Mouse (Mus musculus): Measurements from ENCODE around the gene Tvp23b. TPM values are rescaled to one million over a fixed set of nuclear protein-coding genes. Genes with fewer than 3 reads are reported as not detected.

The Tvp23b gene
- polyA plus RNA-seq, 1 experiment from 2014 or later: 58.7 TPM

GRCm38 (mm10) chr11:62929799-62930198 lies 50.5 kb downstream of the Tvp23b start:
- Histone ChIP-seq H3K36me3 (replicated peaks) (no peaks in the 10 kb centered on the region), H3K9me3 (no peaks in the 10 kb centered on the region), H3K27ac (no peak overlapping the region), H3K4me3 (no peak overlapping the region), H3K9ac (no peak overlapping the region), H3K27me3 (replicated peaks) (no peaks in the 10 kb centered on the region), H3K4me1 (no peaks in the 10 kb centered on the region), H3K4me2 (no peak overlapping the region)
- WGBS: 80% methylated on average over 3 of the region's 3 CpGs
- ATAC-seq (replicated peaks): no peak

- H3K4me3 ChIP-seq: no peak overlapping the region
- no peaks in the 10 kb centered on the region for H3K36me3 ChIP-seq (replicated peaks)
- H3K4me1 ChIP-seq: no peaks in the 10 kb centered on the region
- ATAC-seq (replicated peaks): no peak
- no peak overlapping the region for H3K4me2 ChIP-seq
- no peak overlapping the region for H3K9ac ChIP-seq
- no peaks in the 10 kb centered on the region for H3K9me3 ChIP-seq
- 87% methylated on average over 4 of the region's 4 CpGs for WGBS
- no peak overlapping the region for H3K27ac ChIP-seq
- no peaks in the 10 kb centered on the region for H3K27me3 ChIP-seq (replicated peaks)
Observed at GRCm38 (mm10) chr11:62930574-62930973, 51.3 kb downstream of the Tvp23b start.

- H3K27me3 ChIP-seq (replicated peaks): no peaks in the 10 kb centered on the region
- no peaks in the 10 kb centered on the region for H3K4me1 ChIP-seq
- H3K36me3 ChIP-seq (replicated peaks): no peaks in the 10 kb centered on the region
- WGBS: 85% methylated on average over 5 of the region's 5 CpGs
- no peak overlapping the region for H3K27ac ChIP-seq
- H3K4me2 ChIP-seq: no peak overlapping the region
- ATAC-seq (replicated peaks): no peak
- H3K4me3 ChIP-seq: no peak overlapping the region
- H3K9me3 ChIP-seq: no peaks in the 10 kb centered on the region
- H3K9ac ChIP-seq: no peak overlapping the region
Observed at GRCm38 (mm10) chr11:62931141-62931540, 51.9 kb downstream of the Tvp23b start.

GRCm38 (mm10) chr11:62933099-62933498 lies 53.8 kb downstream of the Tvp23b start:
- H3K9me3 ChIP-seq: no peaks in the 10 kb centered on the region
- H3K9ac ChIP-seq: no peak overlapping the region
- no peak overlapping the region for H3K4me2 ChIP-seq
- no peaks in the 10 kb centered on the region for H3K4me1 ChIP-seq
- no peak overlapping the region for H3K27ac ChIP-seq
- no peak for ATAC-seq (replicated peaks)
- 93% methylated on average over 9 of the region's 9 CpGs for WGBS
- no peaks in the 10 kb centered on the region for H3K36me3 ChIP-seq (replicated peaks)
- no peak overlapping the region for H3K4me3 ChIP-seq
- H3K27me3 ChIP-seq (replicated peaks): no peaks in the 10 kb centered on the region

GRCm38 (mm10) chr11:62934795-62935514 lies 55.7 kb downstream of the Tvp23b start:
- 90% methylated on average over 11 of the region's 11 CpGs for WGBS
- ATAC-seq (replicated peaks): no peak
- no peak overlapping the region for H3K27ac ChIP-seq

GRCm38 (mm10) chr11:62937986-62938385 lies 58.7 kb downstream of the Tvp23b start:
- H3K9me3 ChIP-seq: no peaks in the 10 kb centered on the region
- no peak overlapping the region for H3K4me2 ChIP-seq
- no peaks in the 10 kb centered on the region for H3K27me3 ChIP-seq (replicated peaks)
- no peak for ATAC-seq (replicated peaks)
- H3K36me3 ChIP-seq (replicated peaks): no peaks in the 10 kb centered on the region
- 88% methylated on average over 6 of the region's 6 CpGs for WGBS
- no peak overlapping the region for H3K27ac ChIP-seq
- no peaks in the 10 kb centered on the region for H3K4me1 ChIP-seq
- H3K4me3 ChIP-seq: no peak overlapping the region
- no peak overlapping the region for H3K9ac ChIP-seq

More at GRCm38 (mm10) chr11:62934795-62935514, 55.7 kb downstream of the Tvp23b start:
- Histone ChIP-seq H3K27me3 (replicated peaks) (no peaks in the 10 kb centered on the region), H3K4me3 (no peak overlapping the region), H3K4me2 (no peak overlapping the region), H3K36me3 (replicated peaks) (no peaks in the 10 kb centered on the region), H3K9me3 (no peaks in the 10 kb centered on the region), H3K4me1 (no peaks in the 10 kb centered on the region), H3K9ac (no peak overlapping the region)

- no peak overlapping the region for H3K4me3 ChIP-seq
- H3K4me2 ChIP-seq: no peak overlapping the region
- no peak overlapping the region for H3K27ac ChIP-seq
- no peaks in the 10 kb centered on the region for H3K36me3 ChIP-seq (replicated peaks)
- no peak overlapping the region for H3K9ac ChIP-seq
- no peak for ATAC-seq (replicated peaks)
- H3K4me1 ChIP-seq: no peaks in the 10 kb centered on the region
- H3K27me3 ChIP-seq (replicated peaks): no peaks in the 10 kb centered on the region
- 68% methylated on average over 5 of the region's 5 CpGs for WGBS
- H3K9me3 ChIP-seq: no peaks in the 10 kb centered on the region
Observed at GRCm38 (mm10) chr11:62938921-62939320, 59.7 kb downstream of the Tvp23b start.

- Histone ChIP-seq H3K27me3 (replicated peaks) (no peaks in the 10 kb centered on the region), H3K36me3 (replicated peaks) (no peaks in the 10 kb centered on the region), H3K9ac (no peak overlapping the region), H3K4me3 (no peak overlapping the region), H3K9me3 (no peaks in the 10 kb centered on the region), H3K4me2 (no peak overlapping the region), H3K27ac (no peak overlapping the region), H3K4me1 (no peaks in the 10 kb centered on the region)
- WGBS: 95% methylated on average over 3 of the region's 3 CpGs
- ATAC-seq (replicated peaks): no peak
Observed at GRCm38 (mm10) chr11:62940176-62940575, 60.9 kb downstream of the Tvp23b start.

GRCm38 (mm10) chr11:62943538-62943937 lies 64.3 kb downstream of the Tvp23b start:
- Histone ChIP-seq H3K9me3 (no peaks in the 10 kb centered on the region), H3K4me1 (no peaks in the 10 kb centered on the region), H3K4me3 (no peak overlapping the region), H3K9ac (no peak overlapping the region), H3K27ac (no peak overlapping the region), H3K27me3 (replicated peaks) (no peaks in the 10 kb centered on the region), H3K4me2 (no peak overlapping the region), H3K36me3 (replicated peaks) (no peaks in the 10 kb centered on the region)
- 79% methylated on average over 6 of the region's 6 CpGs for WGBS
- ATAC-seq (replicated peaks): no peak

GRCm38 (mm10) chr11:62945514-62945913 lies 66.3 kb downstream of the Tvp23b start:
- no peak overlapping the region for H3K4me2 ChIP-seq
- 71% methylated on average over 4 of the region's 4 CpGs for WGBS

GRCm38 (mm10) chr11:62949548-62949947 lies 70.3 kb downstream of the Tvp23b start:
- Histone ChIP-seq H3K27me3 (replicated peaks) (no peaks in the 10 kb centered on the region), H3K9me3 (no peaks in the 10 kb centered on the region), H3K4me3 (no peak overlapping the region), H3K36me3 (replicated peaks) (no peaks in the 10 kb centered on the region), H3K4me2 (no peak overlapping the region), H3K27ac (no peak overlapping the region), H3K4me1 (no peaks in the 10 kb centered on the region), H3K9ac (no peak overlapping the region)
- no peak for ATAC-seq (replicated peaks)
- 86% methylated on average over 1 of the region's 1 CpGs for WGBS

More at GRCm38 (mm10) chr11:62945514-62945913, 66.3 kb downstream of the Tvp23b start:
- no peaks in the 10 kb centered on the region for H3K9me3 ChIP-seq
- H3K36me3 ChIP-seq (replicated peaks): no peaks in the 10 kb centered on the region
- H3K9ac ChIP-seq: no peak overlapping the region
- H3K27me3 ChIP-seq (replicated peaks): no peaks in the 10 kb centered on the region
- ATAC-seq (replicated peaks): no peak
- H3K27ac ChIP-seq: no peak overlapping the region
- no peaks in the 10 kb centered on the region for H3K4me1 ChIP-seq
- no peak overlapping the region for H3K4me3 ChIP-seq

- no peak within 1 kb of the TSS for H3K27ac ChIP-seq
- H3K9ac ChIP-seq: no peak within 1 kb of the TSS
- no peaks in the 10 kb centered on the region for H3K9me3 ChIP-seq
- H3K4me2 ChIP-seq: no peak within 1 kb of the TSS
- no peak for ATAC-seq (replicated peaks)
- WGBS: 79% methylated on average over 3 of the region's 3 CpGs
- no peak within 1 kb of the TSS for H3K4me3 ChIP-seq
- H3K27me3 ChIP-seq (replicated peaks): no peaks in the 10 kb centered on the region
- H3K36me3 ChIP-seq (replicated peaks): no peaks in the 10 kb centered on the region
- no peaks in the 10 kb centered on the region for H3K4me1 ChIP-seq
Observed at GRCm38 (mm10) chr11:62951012-62951411, 71.8 kb downstream of the Tvp23b start, which contains the start of gene Cdrt4. Gene Cdrt4, plus strand, starts transcription at chr11:62951193.

- no peak overlapping the region for H3K27ac ChIP-seq
- no peaks in the 10 kb centered on the region for H3K4me1 ChIP-seq
- no peaks in the 10 kb centered on the region for H3K27me3 ChIP-seq (replicated peaks)
- no peak for ATAC-seq (replicated peaks)
- no peak overlapping the region for H3K4me2 ChIP-seq
- H3K9me3 ChIP-seq: no peaks in the 10 kb centered on the region
- 88% methylated on average over 3 of the region's 3 CpGs for WGBS
- H3K9ac ChIP-seq: no peak overlapping the region
- no peak overlapping the region for H3K4me3 ChIP-seq
- no peaks in the 10 kb centered on the region for H3K36me3 ChIP-seq (replicated peaks)
Observed at GRCm38 (mm10) chr11:62954766-62955165, 75.5 kb downstream of the Tvp23b start.

Measured in midbrain, embryonic 15.5 days (tissue).